Mouse (Mus musculus): ENCODE results near the gene Trim30a.
"Not testable (repeated sequence)": the region's sequence is repeated elsewhere in the genome, so short reads cannot be mapped to it uniquely, and the experiment has no call there.

Gene Trim30a

DNA sequence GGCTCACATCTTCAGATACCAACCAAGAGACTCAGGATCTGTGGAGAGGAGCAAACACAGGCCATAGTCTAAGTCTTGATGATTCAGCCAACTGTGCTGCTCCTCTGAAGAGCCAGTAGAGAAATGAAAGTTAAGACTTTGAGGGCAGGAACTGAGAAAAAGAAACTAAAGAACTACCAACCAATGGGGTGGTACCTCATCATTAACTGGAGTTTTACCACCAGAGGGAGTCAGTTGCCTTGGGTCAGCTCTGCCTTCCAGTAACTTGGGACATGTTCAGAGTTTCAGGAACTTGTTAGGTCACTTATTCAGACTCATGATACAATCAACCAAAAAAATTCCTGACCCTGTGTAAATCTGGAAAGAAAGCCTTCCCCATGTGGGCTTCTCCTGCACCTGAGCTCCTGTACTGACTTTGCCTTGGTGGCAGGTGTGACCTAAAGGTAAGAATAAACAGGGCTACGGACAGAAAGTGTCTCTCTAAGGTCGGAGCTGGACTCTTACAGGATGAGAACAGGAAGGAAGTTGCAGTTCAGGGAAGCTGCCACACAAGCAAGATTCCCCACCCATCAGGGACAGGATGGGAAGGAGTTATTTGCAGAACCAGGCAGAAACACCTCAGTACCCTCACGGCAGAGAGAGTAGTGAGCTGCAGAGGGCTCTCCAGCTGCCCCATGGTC is at the start of gene Trim30a:
TSS of gene Trim30a (minus strand) at position 129 of the 680 bp plus-strand sequence.
- no peak for DNase-seq (ENCODE audit: low spot score)

DNA sequence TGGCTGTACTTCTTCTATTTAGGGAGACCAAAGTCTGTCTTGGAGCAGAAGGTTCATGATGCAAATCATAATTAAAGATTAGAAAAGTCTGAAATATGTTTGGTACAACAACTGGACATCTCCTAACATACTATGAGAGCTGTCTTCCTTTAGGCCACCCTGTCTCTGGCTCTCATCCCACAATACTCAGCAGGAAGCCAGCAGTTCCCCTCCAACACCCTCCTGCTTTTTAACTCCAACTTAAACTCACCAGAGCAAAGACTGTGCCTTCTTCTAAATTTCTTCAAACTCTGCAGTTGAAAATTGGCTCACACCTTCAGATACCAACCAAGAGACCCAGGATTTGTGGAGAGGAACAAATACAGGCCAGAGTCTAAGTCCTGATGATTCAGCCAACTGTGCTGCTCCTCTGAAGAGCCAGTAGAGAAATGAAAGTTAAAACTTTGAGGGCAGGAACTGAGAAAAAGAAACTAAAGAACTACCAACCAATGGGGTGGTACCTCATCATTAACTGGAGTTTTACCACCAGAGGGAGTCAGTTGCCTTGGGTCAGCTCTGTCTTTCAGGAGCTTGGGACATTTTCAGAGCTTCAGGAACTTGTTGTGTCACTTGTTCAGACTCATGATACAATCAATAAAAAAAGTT is 42.5 kb upstream of the Trim30a start, which contains the start of gene Trim30d:
TSS of gene Trim30d (minus strand) at position 429 of the 645 bp plus-strand sequence.
- not testable (repeated sequence) for DNase-seq (ENCODE audit: low spot score)

DNA sequence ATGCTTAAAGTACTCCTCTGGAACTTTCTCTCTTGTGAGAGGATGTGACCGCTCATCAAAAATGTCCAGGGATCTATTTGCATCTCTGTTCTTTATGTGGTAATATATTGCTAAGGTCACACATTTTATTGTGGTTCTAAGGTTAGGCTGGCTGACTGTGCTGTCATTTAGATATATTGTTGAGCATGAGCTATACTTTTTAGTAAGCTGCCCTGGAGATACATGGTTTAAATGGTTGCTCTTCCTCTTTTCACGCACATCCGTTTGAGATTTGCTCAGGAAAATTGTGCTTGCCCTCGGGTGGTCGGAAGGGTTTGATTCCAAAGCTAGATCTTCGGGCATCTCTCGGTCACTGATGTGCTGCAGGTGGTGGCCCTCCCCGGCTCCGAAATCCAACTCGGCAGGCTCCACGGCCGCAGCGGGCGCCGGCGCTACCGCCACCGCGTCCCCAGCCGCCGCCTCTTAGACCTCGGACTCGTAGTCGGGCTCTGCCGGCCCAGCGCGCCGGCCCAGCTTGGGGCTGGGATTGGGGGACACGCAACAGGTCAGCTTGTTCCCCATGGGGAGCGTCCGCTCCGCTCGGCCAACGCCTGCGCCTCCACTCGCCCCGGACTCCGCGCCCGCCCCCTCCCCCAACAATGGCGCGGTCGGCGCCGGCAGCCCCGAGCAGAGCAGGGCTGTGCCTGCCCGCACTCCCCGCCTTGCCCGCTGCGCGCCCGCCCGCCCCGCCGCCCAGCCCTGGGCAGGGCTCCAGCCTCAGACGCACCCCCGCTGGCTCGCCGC is 36.8 kb upstream of the Trim30a start:
- no peak for DNase-seq (ENCODE audit: low spot score)

DNA sequence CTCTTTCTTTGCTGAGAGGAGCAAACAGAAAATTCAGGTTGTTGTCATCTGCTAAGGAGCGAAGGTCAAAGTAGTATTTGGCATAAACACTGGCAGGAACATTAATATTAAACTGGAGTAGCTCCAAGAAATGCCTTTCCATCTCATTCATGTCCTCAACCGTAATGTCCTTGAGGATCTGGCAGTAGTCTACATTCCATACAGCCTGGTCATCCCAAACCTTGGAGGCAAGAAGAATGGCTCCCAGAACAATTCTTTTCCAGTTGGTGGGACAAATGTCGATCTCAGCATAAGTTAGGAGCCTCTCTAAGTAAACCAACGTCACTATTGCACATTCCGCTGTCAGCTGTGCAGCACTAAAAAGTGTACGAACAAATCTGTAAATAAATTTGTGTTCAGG is 36.2 kb upstream of the Trim30a start:
- not testable (repeated sequence) for DNase-seq (ENCODE audit: low spot score)

DNA sequence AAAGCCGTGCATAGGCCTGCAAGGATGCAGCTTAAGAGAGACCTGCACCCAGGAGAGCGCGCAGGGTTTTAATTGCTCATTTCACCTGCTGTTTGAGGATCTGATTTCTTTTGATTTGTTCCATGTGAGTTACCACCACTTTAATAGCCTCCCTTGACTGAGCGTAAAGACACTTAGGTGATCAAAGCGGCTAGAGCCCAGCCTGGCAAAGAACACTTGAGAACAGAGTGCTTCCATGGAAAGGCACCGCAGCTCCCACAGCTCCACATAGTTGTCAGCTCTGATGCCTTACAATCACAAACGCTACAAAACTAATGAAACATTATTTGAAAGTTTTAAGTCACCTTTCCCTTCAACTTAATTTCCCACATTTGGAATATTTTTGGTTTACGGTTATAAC is 34.5 kb upstream of the Trim30a start:
- DNase-seq (ENCODE audit: low spot score) = not testable (repeated sequence)

DNA sequence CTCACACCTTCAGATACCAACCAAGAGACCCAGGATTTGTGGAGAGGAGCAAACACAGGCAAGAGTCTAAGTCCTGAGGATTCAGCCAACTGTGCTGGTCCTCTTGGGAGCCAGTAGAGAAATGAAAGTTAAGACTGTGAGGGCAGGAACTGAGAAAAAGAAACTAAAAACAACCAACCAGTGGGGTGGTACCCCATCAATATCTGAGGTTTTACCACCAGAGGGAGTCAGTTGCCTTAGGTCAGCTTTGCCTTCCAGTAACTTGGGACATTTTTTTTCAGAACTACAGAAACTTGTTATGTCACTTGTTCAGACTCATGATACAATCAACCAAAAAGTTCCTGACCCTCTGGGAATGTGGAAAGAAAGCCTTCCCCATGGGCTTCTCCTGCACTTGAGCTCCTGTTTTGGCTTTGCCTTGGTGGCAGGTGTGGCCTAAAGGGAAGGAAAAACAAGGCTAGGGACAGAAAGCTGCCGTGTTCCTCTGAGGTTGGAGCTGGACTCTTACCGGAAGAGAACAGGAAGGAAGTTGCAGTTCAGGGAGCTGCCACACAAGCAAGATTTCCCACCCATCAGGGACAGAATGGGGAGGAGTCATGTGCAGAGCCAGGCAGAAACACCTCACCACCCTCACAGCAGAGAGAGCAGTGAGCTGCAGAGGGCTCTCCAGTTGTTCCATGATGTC is 18.9 kb downstream of the Trim30a start:
- no peak for DNase-seq (ENCODE audit: low spot score)

DNA sequence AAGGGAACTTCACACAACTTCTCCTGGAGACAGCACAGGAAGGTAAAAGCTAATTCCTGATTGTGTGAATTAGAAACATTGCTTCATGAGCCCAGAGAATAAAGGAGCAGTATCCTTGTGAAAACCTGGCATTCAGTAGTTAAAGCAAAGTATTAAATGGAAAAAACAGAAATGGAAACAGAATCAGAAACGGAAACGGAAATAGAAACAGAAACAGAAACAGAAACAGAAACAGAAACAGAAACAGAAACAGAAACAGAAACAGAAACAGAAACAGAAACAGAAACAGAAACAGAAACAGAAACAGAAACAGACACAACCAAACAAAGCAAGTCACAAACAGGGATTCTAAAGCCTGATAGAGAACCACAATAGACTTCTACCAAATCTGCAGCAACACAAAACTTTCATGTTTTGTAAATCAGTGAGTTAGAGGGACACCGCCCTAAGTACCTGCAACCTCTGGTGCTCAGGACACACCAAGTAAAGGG is 60.5 kb downstream of the Trim30a start:
- no peak for DNase-seq (ENCODE audit: low spot score)

DNA sequence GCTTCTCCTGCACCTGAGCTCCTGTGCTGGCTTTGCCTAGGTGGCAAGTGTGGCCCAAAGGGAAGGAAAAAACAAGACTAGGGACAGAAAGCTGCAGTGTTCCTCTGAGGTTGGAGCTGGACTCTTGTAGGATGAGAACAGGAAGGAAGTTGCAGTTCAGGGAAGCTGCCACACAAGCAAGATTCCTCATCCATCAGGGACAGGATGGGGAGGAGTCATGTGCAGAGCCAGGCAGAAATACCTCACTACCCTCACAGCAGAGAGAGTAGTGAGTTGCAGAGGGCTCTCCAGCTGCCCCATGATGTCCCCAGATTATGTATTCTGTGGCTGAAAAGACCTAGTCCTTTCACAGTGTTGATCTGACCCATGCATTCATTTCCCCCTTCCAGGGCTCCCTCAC is 63.9 kb downstream of the Trim30a start:
- DNase-seq (ENCODE audit: low spot score) = no peak

DNA sequence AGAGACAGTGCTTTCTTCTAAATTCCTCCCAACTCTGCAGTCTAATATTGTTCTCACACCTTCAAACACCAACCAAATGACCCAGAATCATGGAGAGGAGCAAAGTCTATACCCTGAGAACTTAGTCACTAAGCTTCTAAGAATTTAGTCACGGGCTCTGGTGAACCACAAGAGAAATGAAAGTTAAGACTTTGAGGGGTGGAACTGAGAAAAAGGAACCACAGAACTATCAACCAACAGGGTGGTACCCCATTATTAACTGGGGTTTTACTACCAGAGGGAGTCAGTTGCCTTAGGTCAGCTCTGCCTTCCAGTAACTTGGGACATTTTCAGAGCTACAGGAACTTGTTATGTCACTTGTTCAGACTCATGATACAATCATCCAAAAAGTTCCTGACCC is 64.3 kb downstream of the Trim30a start, which contains the start of gene Trim30c:
TSS of gene Trim30c (minus strand) at position 140 of the 400 bp plus-strand sequence.
- DNase-seq (ENCODE audit: low spot score) = no peak

DNA sequence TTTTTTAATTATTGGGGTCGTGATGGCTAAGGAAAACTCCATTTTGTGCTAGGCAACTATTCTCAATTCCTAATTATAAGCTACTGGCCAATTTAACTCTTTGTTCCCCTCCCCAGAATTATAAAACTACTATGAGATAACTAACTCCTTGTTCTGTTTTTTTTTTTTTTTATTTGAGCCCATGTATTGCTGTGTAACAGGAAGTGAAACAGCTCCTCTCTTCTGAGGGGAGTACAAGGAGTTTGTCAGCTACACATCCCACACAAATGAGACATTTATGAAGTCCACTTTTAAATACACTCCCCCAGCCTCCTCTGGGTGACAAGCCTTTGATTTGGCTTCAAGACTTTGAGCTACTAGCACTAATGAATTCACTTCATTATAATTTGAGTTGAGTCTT is 66.5 kb downstream of the Trim30a start:
- DNase-seq (ENCODE audit: low spot score) = no peak

DNA sequence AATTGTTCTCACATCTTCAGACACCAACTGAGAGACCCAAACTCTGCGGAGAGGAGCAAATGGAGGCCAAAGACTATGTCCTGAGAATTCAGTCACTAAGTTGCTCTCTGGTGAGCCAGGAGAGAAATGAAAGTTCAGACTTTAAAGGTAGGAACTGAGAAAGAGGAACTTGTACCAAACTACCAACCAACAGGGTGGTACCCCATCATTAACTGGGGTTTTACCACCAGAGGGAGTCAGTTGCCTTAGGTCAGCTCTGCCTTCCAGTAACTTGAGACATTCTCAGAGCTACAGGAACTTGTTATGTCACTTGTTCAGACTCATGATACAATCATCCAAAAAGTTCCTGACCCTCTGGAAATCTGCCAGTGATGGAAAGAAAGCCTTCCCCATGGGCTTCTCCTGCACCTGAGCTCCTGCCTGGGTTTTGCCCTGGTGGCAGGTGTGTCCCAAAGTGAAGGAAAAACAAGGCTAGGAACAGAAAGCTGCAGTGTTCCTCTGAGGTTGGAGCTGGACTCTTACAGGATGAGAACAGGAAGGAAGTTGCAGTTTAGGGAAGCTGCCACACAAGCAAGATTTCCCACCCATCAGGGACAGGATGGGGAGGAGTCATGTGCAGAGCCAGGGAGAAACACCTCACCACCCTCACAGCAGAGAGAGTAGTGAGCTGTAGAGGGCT is 95.1 kb downstream of the Trim30a start, which contains the start of gene Trim30b:
TSS of gene Trim30b (minus strand) at position 149 of the 679 bp plus-strand sequence.
- DNase-seq (ENCODE audit: low spot score) = no peak

DNA sequence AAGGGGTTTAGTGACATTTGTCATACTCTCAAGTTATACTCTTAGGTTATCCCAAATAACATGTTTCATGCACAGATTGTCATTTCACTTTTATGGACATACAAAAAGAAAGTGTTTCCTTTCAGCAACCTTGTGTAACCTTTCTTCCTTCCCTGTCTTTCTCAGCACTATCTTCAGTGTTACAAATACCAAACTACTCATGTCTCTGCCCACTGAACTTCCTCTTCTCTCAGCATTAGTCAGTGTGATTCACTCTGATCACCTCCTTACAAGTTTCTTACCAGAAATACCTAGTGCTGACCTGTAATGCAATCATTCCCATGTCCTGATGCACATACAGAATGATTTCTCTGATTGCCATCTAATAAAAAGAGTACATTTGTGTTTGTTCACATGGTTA is 98.7 kb downstream of the Trim30a start:
- no peak for DNase-seq (ENCODE audit: low spot score)
